Mouse (Mus musculus) liver, adult 2 months (tissue): ENCODE results near the gene Olfr907.

Source experiments
- CTCF ChIP-seq: fragments of 200-500 bp; IDR thresholded peaks from 2 replicates; pipeline ENCODE4 v1.5.1; 2011; ENCODE audit warnings: low read depth, low read length, control low read depth
- POLR2A ChIP-seq: fragments of 200-500 bp; IDR thresholded peaks from 2 replicates; pipeline ENCODE4 v1.6.1; 2011; ENCODE audit warnings: low read length, control low read depth; ENCODE audit not compliant: insufficient read depth; ENCODE audit errors: extremely low read depth

DNA sequence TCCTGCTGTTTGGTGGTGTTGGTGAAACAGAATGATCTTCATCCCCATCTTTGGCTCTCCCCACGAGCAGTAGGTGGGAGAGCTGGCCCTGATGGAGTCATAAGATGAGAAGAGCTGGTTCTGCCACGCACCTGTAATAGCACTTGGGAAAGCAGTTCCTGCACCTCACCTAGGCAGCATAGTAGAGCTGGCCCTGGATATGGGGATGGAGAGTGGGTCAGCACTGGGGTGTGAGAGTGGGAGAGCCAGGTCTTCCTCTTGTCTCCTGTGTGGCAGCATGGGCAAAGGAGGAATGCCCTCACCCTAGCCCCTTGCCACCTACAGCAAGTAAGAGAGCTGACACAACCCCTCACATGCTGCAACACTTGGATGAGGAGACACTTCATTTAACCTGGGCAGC lies 16.8 kb downstream of the Olfr907 start:
- no peak for TF ChIP-seq CTCF
- TF ChIP-seq POLR2A: no peak
